Mouse (Mus musculus) neural tube, embryonic 13.5 days (tissue): ENCODE results near the gene Dync1h1. TPM values are rescaled to one million over a fixed set of nuclear protein-coding genes. Genes with fewer than 3 reads are reported as not detected.
A peak's percentile ranks its signal among the peaks of the same experiment; 100 is the strongest.
"Not testable (repeated sequence)": the region's sequence is repeated elsewhere in the genome, so short reads cannot be mapped to it uniquely, and the experiment has no call there.

Source experiments
- ATAC-seq: fragments of 200-750 bp; cut with Nextera tagmentation; 2 replicates; pipeline ENCODE4 v1.8.0; 2017; ENCODE audit warnings: low read depth, mild to moderate bottlenecking, moderate TSS enrichment, moderate library complexity
- H3K27ac ChIP-seq: fragments of 300-500 bp; sonication (generic); replicated peaks from 2 replicates; pipeline ENCODE4 v1.5.1; 2015; ENCODE audit warnings: moderate library complexity, mild to moderate bottlenecking, inconsistent platforms
- H3K27me3 ChIP-seq: fragments of 300-500 bp; sonication (generic); 2 replicates; pipeline ENCODE4 v1.6.1; 2015; ENCODE audit warnings: mild to moderate bottlenecking, inconsistent platforms
- H3K36me3 ChIP-seq: fragments of 300-500 bp; sonication (generic); 2 replicates; pipeline ENCODE4 v1.6.1; 2015; ENCODE audit warnings: mild to moderate bottlenecking, inconsistent platforms
- H3K4me1 ChIP-seq: fragments of 300-500 bp; sonication (generic); replicated peaks from 2 replicates; pipeline ENCODE4 v1.6.1; 2015; ENCODE audit warnings: inconsistent platforms
- H3K4me2 ChIP-seq: fragments of 300-500 bp; sonication (generic); 2 replicates; pipeline ENCODE4 v1.6.1; 2015; ENCODE audit warnings: inconsistent platforms, mild to moderate bottlenecking, moderate library complexity
- H3K4me3 ChIP-seq: fragments of 300-500 bp; sonication (generic); 2 replicates; pipeline ENCODE4 v1.5.1; 2015; ENCODE audit warnings: mild to moderate bottlenecking, inconsistent platforms
- H3K9ac ChIP-seq: fragments of 300-500 bp; sonication (generic); 2 replicates; pipeline ENCODE4 v1.6.1; 2015; ENCODE audit warnings: moderate library complexity, mild to moderate bottlenecking, inconsistent platforms
- H3K9me3 ChIP-seq: fragments of 300-500 bp; sonication (generic); 2 replicates; pipeline ENCODE4 v1.6.1; 2016; ENCODE audit warnings: inconsistent platforms
- WGBS: fragments of 180-500 bp; shearing (Covaris S2); methylation state at CpG from one replicate; pipeline ENCODE4 v1.1.7; 2015; 5-methylcytosine and 5-hydroxymethylcytosine counted together
- polyA plus RNA-seq: library from polyadenylated mRNA; unstranded; fragments of >200 nt; fragmentation: Nextera tagmentation; extraction: Ambion mirVana; gene quantifications from 2 replicates; pipeline ENCODE4 v1.2.1, GENCODE M21; 2015

Gene Dync1h1
- polyA plus RNA-seq, 1 experiment from 2014 or later = 73.6 TPM

- H3K9ac ChIP-seq = 0 out of 2 replicates have a peak overlapping the region, but pooled peaks have one; percentile 8
- H3K27me3 ChIP-seq = no peaks in the 10 kb centered on the region
- WGBS = 65% methylated on average over 2 of the region's 2 CpGs
- no peak for ATAC-seq
- no peak overlapping the region for H3K27ac ChIP-seq
- no peak overlapping the region for H3K4me2 ChIP-seq
- H3K36me3 ChIP-seq = peaks cover 7% of the 10 kb centered on the region
- H3K4me3 ChIP-seq = no peak overlapping the region
- no peaks in the 10 kb centered on the region for H3K9me3 ChIP-seq
- peaks cover 13% of the 10 kb centered on the region for H3K4me1 ChIP-seq
Observed at GRCm38 (mm10) chr12:110699171-110699547, 97.9 kb downstream of the Dync1h1 start.

GRCm38 (mm10) chr12:110700730-110701129 is 99.5 kb downstream of the Dync1h1 start:
- H3K36me3 ChIP-seq = no peaks in the 10 kb centered on the region
- no peak overlapping the region for H3K4me2 ChIP-seq
- no peak overlapping the region for H3K9ac ChIP-seq
- no peak for ATAC-seq
- 74% methylated on average over 2 of the region's 2 CpGs for WGBS
- H3K4me3 ChIP-seq = no peak overlapping the region
- H3K9me3 ChIP-seq = no peaks in the 10 kb centered on the region
- H3K27me3 ChIP-seq = no peaks in the 10 kb centered on the region
- no peak overlapping the region for H3K27ac ChIP-seq
- peaks cover 6% of the 10 kb centered on the region for H3K4me1 ChIP-seq

GRCm38 (mm10) chr12:110701363-110701762 is 100.1 kb downstream of the Dync1h1 start:
- H3K36me3 ChIP-seq, H3K9me3 ChIP-seq, H3K4me2 ChIP-seq, H3K4me3 ChIP-seq, ATAC-seq, H3K9ac ChIP-seq, H3K27me3 ChIP-seq, H3K27ac ChIP-seq: not testable (repeated sequence)
- H3K4me1 ChIP-seq = peaks cover 12% of the 10 kb centered on the region
- WGBS = 33% methylated on average over 2 of the region's 3 CpGs

- no peak within 1 kb of the TSS for H3K9ac ChIP-seq
- no peak within 1 kb of the TSS for H3K27ac ChIP-seq
- no peak within 1 kb of the TSS for H3K4me3 ChIP-seq
- H3K4me2 ChIP-seq = no peak within 1 kb of the TSS
- no peak for ATAC-seq
- no peaks in the 10 kb centered on the region for H3K36me3 ChIP-seq
- 38% methylated on average over 4 of the region's 4 CpGs for WGBS
- H3K27me3 ChIP-seq = no peaks in the 10 kb centered on the region
- H3K4me1 ChIP-seq = peaks cover 19% of the 10 kb centered on the region
- H3K9me3 ChIP-seq = no peaks in the 10 kb centered on the region
Observed at GRCm38 (mm10) chr12:110702556-110702955, 101.3 kb downstream of the Dync1h1 start, which contains the start of gene Hsp90aa1. TSS of gene Hsp90aa1 (minus strand) at chr12:110702728.

- peaks cover 21% of the 10 kb centered on the region for H3K4me1 ChIP-seq
- peak; percentile 41; the same call in 1 of the 2 replicates for ATAC-seq
- H3K4me3 ChIP-seq = no peak overlapping the region
- no peak overlapping the region for H3K27ac ChIP-seq
- no peaks in the 10 kb centered on the region for H3K36me3 ChIP-seq
- 31% methylated on average over 8 of the region's 8 CpGs for WGBS
- H3K27me3 ChIP-seq = no peaks in the 10 kb centered on the region
- no peak overlapping the region for H3K4me2 ChIP-seq
- no peaks in the 10 kb centered on the region for H3K9me3 ChIP-seq
- no peak overlapping the region for H3K9ac ChIP-seq
Observed at GRCm38 (mm10) chr12:110703008-110703471, 101.8 kb downstream of the Dync1h1 start.

- peaks cover 21% of the 10 kb centered on the region for H3K4me1 ChIP-seq
- no peaks in the 10 kb centered on the region for H3K9me3 ChIP-seq
- no peak overlapping the region for H3K9ac ChIP-seq
- WGBS = 68% methylated on average over 7 of the region's 7 CpGs
- H3K4me3 ChIP-seq = no peak overlapping the region
- no peaks in the 10 kb centered on the region for H3K36me3 ChIP-seq
- no peak for ATAC-seq
- H3K27me3 ChIP-seq = no peaks in the 10 kb centered on the region
- no peak overlapping the region for H3K4me2 ChIP-seq
- H3K27ac ChIP-seq = no peak overlapping the region
Observed at GRCm38 (mm10) chr12:110703682-110704081, 102.4 kb downstream of the Dync1h1 start.

GRCm38 (mm10) chr12:110705419-110705818 is 104.2 kb downstream of the Dync1h1 start:
- H3K27me3 ChIP-seq, H3K9me3 ChIP-seq, ATAC-seq, H3K4me2 ChIP-seq, H3K9ac ChIP-seq, H3K27ac ChIP-seq, H3K36me3 ChIP-seq, H3K4me3 ChIP-seq: not testable (repeated sequence)
- WGBS = 92% methylated on average over 4 of the region's 4 CpGs
- peaks cover 21% of the 10 kb centered on the region for H3K4me1 ChIP-seq

GRCm38 (mm10) chr12:110706337-110707231 is 105.3 kb downstream of the Dync1h1 start:
- no peaks in the 10 kb centered on the region for H3K27me3 ChIP-seq
- peaks cover 21% of the 10 kb centered on the region for H3K4me1 ChIP-seq
- no peaks in the 10 kb centered on the region for H3K36me3 ChIP-seq
- H3K27ac ChIP-seq = peak overlapping the region; percentile 72
- 2% methylated on average over 27 of the region's 27 CpGs for WGBS
- H3K4me3 ChIP-seq = peak overlapping the region; percentile 35
- peak overlapping the region; percentile 51 for H3K9ac ChIP-seq
- H3K4me2 ChIP-seq = peak overlapping the region; percentile 56
- ATAC-seq = peak; percentile 86
- no peaks in the 10 kb centered on the region for H3K9me3 ChIP-seq

- H3K4me2 ChIP-seq = peak overlapping the region; percentile 56; the same call in 1 of the 2 replicates
- 90% methylated on average over 7 of the region's 7 CpGs for WGBS
Observed at GRCm38 (mm10) chr12:110707451-110707850, 106.2 kb downstream of the Dync1h1 start.

GRCm38 (mm10) chr12:110711270-110711669 is 110.0 kb downstream of the Dync1h1 start:
- H3K9ac ChIP-seq = no peak overlapping the region
- no peak overlapping the region for H3K4me2 ChIP-seq
- H3K27me3 ChIP-seq = no peaks in the 10 kb centered on the region
- H3K4me1 ChIP-seq = peaks cover 15% of the 10 kb centered on the region
- H3K9me3 ChIP-seq = no peaks in the 10 kb centered on the region
- no peak for ATAC-seq
- no peak overlapping the region for H3K27ac ChIP-seq
- no peaks in the 10 kb centered on the region for H3K36me3 ChIP-seq
- 87% methylated on average over 5 of the region's 5 CpGs for WGBS
- H3K4me3 ChIP-seq = no peak overlapping the region

More at GRCm38 (mm10) chr12:110707451-110707850, 106.2 kb downstream of the Dync1h1 start:
- Histone ChIP-seq H3K27ac (no peak overlapping the region; the same call in 1 of the 2 replicates), H3K4me3 (no peak overlapping the region), H3K4me1 (peaks cover 21% of the 10 kb centered on the region), H3K9ac (no peak overlapping the region), H3K27me3 (no peaks in the 10 kb centered on the region), H3K9me3 (no peaks in the 10 kb centered on the region), H3K36me3 (no peaks in the 10 kb centered on the region)
- no peak for ATAC-seq

GRCm38 (mm10) chr12:110713784-110714183 is 112.5 kb downstream of the Dync1h1 start:
- no peak overlapping the region for H3K4me2 ChIP-seq
- no peak overlapping the region for H3K4me3 ChIP-seq
- H3K27ac ChIP-seq = no peak overlapping the region
- H3K9ac ChIP-seq = no peak overlapping the region
- H3K4me1 ChIP-seq = no peaks in the 10 kb centered on the region
- H3K9me3 ChIP-seq = no peaks in the 10 kb centered on the region
- no peak for ATAC-seq
- WGBS = 96% methylated on average over 6 of the region's 6 CpGs
- H3K36me3 ChIP-seq = no peaks in the 10 kb centered on the region
- no peaks in the 10 kb centered on the region for H3K27me3 ChIP-seq

GRCm38 (mm10) chr12:110714215-110714614 is 113.0 kb downstream of the Dync1h1 start:
- no peak overlapping the region for H3K4me2 ChIP-seq
- no peaks in the 10 kb centered on the region for H3K9me3 ChIP-seq
- no peak overlapping the region for H3K4me3 ChIP-seq
- H3K27ac ChIP-seq = no peak overlapping the region
- no peak overlapping the region for H3K9ac ChIP-seq
- no peaks in the 10 kb centered on the region for H3K4me1 ChIP-seq
- no peaks in the 10 kb centered on the region for H3K27me3 ChIP-seq
- no peaks in the 10 kb centered on the region for H3K36me3 ChIP-seq
- ATAC-seq = no peak
- 94% methylated on average over 6 of the region's 6 CpGs for WGBS
